Mouse (Mus musculus) skeletal muscle tissue, adult 2 months (tissue): ENCODE results near the gene Gm9639.
"Not testable (repeated sequence)": the region's sequence is repeated elsewhere in the genome, so short reads cannot be mapped to it uniquely, and the experiment has no call there.

ENCODE experiments used
- DNase-seq: peaks from one replicate; pipeline ENCODE4 v3.0.0-alpha.2; 2012; ENCODE audit warnings: low read depth, low spot score

Gm9639 gene

GRCm38 (mm10) chr10:77794976-77795375, at the start of gene Gm9639:
Gene Gm9639, minus strand, starts transcription at chr10:77795076.
- no peak for DNase-seq

- DNase-seq = no peak
These were observed 44.1 kb upstream of the Gm9639 start for GRCm38 (mm10) chr10:77839006-77839405.

- no peak for DNase-seq
These were observed 40.8 kb upstream of the Gm9639 start, which contains the start of gene Krtap10-10 for GRCm38 (mm10) chr10:77835647-77836046. Gene Krtap10-10, plus strand, starts transcription at chr10:77835947.

DNA sequence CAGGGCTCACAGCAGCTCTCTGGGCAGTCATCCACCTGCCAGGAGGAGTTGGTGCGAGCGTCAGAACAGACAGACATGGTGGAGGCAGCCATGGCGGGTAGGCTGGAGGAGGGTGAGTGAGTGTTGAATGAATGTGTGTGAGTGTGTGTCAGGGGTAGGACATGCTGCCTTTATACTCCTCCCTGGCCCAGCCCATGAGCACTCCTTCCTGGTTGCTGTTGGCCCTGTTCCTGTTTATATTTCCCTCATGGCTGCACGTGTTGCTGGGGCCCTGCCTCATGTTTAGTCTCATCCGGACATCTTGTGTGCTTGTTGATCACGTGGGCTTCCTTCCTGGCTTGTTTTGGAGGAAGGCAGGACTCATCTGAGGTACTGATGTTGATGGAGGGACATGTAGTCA, 32.1 kb upstream of the Gm9639 start, which contains the start of gene Krtap10-4:
TSS of gene Krtap10-4 (minus strand) at position 145 of the 400 bp plus-strand sequence.
- no peak for DNase-seq

- DNase-seq = no peak
These were observed 24.3 kb upstream of the Gm9639 start for GRCm38 (mm10) chr10:77819203-77819602.

DNA sequence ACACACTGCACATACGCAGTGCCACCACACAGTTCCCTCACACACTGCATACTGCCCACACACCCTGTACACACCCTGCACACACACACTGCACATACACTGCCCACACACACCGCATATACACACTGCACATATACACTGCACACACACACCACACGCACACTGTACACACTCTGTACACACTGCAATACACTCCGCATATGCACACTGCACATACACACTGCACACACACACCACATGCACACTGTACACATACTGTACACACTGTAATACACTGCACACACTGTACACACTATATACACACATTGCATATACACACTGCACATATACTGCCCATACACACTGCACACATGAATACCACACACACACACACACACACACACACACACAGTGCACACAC, 23.6 kb upstream of the Gm9639 start:
- no peak for DNase-seq

DNA sequence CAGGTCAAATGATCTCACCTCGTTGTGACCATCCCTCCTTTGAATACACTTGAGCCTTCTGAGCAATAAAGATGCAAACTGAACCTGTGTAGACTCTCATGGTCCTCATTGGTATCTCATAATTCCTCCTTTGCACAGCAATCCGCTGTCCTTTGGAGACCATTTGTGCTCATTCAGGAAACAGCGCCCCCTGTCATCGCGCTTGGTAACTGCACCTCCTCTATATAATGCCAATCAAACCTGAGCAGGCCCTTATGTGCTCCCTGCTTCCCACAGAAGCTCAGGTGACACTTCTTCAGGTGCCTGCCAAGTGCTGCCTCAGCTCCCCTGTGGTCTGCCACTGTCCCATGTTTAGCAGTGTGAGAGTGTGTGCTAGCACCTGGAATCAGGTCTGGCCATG, 20.6 kb upstream of the Gm9639 start:
- no peak for DNase-seq

DNA sequence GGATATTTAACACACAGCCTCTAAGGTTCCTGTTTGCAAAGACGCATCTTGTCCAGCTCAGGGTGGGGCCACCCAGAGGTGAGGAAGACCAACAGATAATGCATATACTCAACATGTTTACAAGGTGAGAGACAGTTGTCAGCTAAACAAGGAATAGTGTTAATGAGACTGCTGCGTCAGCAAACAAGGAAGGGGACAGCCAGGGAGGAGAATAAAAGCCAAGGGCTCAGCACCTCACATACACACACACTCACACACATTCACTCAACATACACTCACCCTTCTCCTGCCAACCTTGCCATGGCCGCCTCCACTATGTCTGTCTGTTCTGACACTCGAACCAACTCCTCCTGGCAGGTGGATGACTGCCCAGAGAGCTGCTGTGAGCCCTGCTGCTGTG, 19.5 kb upstream of the Gm9639 start, which contains the start of gene Gm2696:
TSS of gene Gm2696 (plus strand) at position 301 of the 400 bp plus-strand sequence.
- no peak for DNase-seq

DNA sequence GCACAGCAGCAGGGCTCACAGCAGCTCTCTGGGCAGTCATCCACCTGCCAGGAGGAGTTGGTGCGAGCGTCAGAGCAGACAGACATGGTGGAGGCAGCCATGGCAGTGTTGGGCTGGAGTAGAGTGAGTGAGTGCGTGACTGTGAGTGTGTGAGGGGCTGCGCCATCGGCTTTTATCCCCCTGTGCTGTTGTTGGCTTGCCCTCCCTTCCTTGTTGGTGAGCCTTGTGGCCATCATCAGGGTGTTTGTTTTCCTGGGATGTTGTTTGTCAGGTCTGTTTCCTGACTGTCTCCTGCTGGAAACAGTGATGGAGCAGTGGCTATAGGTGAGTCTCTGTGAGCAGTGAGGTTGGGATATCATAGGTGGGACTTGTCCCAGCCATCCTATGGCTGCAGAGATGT, 16.9 kb upstream of the Gm9639 start, which contains the start of gene Gm9507:
TSS of gene Gm9507 (minus strand) at position 101 of the 400 bp plus-strand sequence.
- DNase-seq = no peak

GRCm38 (mm10) chr10:77804095-77804494, 9.2 kb upstream of the Gm9639 start:
- DNase-seq = no peak

GRCm38 (mm10) chr10:77798921-77799508, 4.1 kb upstream of the Gm9639 start, which contains the start of gene Gm19668:
Gene Gm19668, minus strand, starts transcription at chr10:77799133.
- DNase-seq = no peak

GRCm38 (mm10) chr10:77798164-77798920, 3.5 kb upstream of the Gm9639 start:
- DNase-seq = not testable (repeated sequence)

GRCm38 (mm10) chr10:77797677-77798076, 2.8 kb upstream of the Gm9639 start:
- no peak for DNase-seq

DNA sequence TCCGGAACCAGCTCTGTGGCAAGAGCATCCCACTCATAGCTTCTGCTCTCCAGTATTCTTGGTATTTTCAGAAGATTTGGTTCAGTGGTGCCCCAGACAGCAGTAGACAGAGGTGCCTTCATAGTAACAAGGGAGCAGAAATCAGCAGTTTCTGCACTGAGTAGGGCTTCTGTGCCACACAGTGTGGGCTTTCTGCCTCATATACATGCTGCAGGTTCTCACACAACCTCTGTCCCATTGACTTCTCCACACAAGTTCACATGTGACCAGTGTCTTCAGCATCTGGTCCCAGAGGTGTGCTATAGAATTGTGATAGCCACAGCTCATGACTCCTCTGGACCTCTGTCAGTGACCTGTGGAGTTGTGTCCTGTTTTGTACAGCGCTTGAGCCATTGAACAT, 6.3 kb downstream of the Gm9639 start:
- DNase-seq = no peak

DNA sequence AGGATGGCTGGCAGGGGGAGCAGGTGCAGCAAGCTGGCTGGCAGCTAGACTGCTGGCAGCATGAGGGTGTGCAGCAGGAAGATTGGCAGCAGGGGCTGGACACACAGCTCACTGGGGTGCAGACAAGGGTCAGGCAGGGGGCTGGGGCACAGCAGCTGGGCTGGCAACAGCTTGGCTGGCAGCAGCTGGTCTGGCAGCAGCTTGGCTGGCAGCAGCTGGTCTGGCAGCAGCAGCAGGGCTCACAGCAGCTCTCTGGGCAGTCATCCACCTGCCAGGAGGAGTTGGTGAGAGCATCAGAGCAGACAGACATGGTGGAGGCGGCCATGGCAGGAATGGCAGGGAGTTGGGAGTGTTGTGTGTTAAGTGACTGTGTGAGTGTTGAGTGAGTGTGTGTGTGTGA, 7.0 kb downstream of the Gm9639 start, which contains the start of gene Gm7137:
TSS of gene Gm7137 (minus strand) at position 325 of the 400 bp plus-strand sequence.
- not testable (repeated sequence) for DNase-seq

- not testable (repeated sequence) for DNase-seq
These were observed 11.5 kb downstream of the Gm9639 start for GRCm38 (mm10) chr10:77783396-77783795.

GRCm38 (mm10) chr10:77782442-77782841, 12.4 kb downstream of the Gm9639 start, which contains the start of gene Gm3250:
Gene Gm3250, minus strand, starts transcription at chr10:77782542.
- not testable (repeated sequence) for DNase-seq

- DNase-seq = not testable (repeated sequence)
These were observed 18.0 kb downstream of the Gm9639 start, which contains the start of gene Gm7138 for GRCm38 (mm10) chr10:77776844-77777243. Gene Gm7138, minus strand, starts transcription at chr10:77776944.

- DNase-seq = not testable (repeated sequence)
These were observed 22.7 kb downstream of the Gm9639 start for GRCm38 (mm10) chr10:77772142-77772541.

DNA sequence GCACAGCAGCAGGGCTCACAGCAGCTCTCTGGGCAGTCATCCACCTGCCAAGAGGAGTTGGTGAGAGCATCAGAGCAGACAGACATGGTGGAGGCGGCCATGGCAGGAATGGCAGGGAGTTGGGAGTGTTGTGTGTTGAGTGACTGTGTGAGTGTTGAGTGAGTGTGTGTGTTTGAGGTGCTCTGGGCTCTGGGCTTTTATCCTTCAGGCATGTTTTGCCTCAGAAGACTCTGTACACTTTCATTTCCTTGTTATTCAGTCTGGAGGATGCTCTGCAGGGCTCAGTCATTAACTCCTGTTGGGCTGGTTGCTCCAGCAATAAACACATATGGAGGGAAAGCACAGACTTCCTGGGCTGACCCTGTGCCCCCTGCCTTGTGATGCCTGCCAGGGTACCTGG, 23.7 kb downstream of the Gm9639 start, which contains the start of gene Gm3238:
TSS of gene Gm3238 (minus strand) at position 101 of the 400 bp plus-strand sequence.
- DNase-seq = not testable (repeated sequence)

DNA sequence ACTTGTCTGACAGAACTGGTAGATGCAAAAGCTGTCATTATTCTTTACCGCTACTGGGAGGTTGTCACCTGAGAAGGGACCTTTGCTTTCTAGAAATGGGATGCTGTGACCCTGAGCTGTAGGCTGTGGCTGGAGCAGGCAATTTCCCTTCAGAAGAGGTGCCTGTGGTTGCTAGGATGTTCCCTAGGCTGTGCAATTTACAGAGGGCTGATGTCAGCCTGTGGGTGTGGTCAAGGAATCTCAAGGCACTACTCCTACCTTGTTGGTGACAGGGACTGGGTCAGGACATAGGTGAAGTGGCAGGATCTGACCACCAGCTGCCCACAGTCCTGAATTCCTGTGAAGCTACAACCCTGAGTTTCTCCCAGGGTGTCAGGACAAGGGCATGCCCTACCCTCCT, 25.1 kb downstream of the Gm9639 start:
- DNase-seq = no peak

DNA sequence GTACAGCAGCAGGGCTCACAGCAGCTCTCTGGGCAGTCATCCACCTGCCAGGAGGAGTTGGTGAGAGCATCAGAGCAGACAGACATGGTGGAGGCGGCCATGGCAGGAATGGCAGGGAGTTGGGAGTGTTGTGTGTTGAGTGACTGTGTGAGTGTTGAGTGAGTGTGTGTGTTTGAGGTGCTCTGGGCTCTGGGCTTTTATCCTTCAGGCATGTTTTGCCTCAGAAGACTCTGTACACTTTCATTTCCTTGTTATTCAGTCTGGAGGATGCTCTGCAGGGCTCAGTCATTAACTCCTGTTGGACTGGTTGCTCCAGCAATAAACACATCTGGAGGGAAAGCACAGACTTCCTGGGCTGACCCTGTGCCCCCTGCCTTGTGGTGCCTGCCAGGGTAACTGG, 35.3 kb downstream of the Gm9639 start, which contains the start of gene Gm3233:
TSS of gene Gm3233 (minus strand) at position 101 of the 400 bp plus-strand sequence.
- not testable (repeated sequence) for DNase-seq
